Mouse (Mus musculus) kidney, embryonic 16.5 days (tissue): ENCODE measurements at regions not wholly inside any gene's neighbourhood (a gene's known extent, or its start where the extent isn't known, plus 50 kb on each side); places are given as distances from the start of the nearest gene placed in this dataset.

Source experiments
- ATAC-seq: fragments of 200-750 bp; cut with Nextera tagmentation; 2 replicates; pipeline ENCODE4 v1.8.0; 2017; ENCODE audit warnings: moderate TSS enrichment; ENCODE audit not compliant: low FRiP score, low TSS enrichment
- H3K27ac ChIP-seq: fragments of 300-500 bp; sonication (generic); 2 replicates; pipeline ENCODE4 v1.5.1; 2014; ENCODE audit warnings: low read length
- H3K27me3 ChIP-seq: fragments of 300-500 bp; sonication (generic); 2 replicates; pipeline ENCODE4 v1.6.1; 2014; ENCODE audit warnings: low read length, control low read depth, mixed read lengths; ENCODE audit not compliant: insufficient read depth
- H3K36me3 ChIP-seq: fragments of 300-500 bp; sonication (generic); 2 replicates; pipeline ENCODE4 v1.6.1; 2014; ENCODE audit warnings: low read length, control low read depth, mixed read lengths; ENCODE audit not compliant: insufficient read depth
- H3K4me1 ChIP-seq: fragments of 300-500 bp; sonication (generic); 2 replicates; pipeline ENCODE4 v1.6.1; 2014; ENCODE audit warnings: low read length, control low read depth, mixed read lengths; ENCODE audit not compliant: insufficient read depth
- H3K4me2 ChIP-seq: fragments of 300-500 bp; sonication (generic); replicated peaks from 2 replicates; pipeline ENCODE4 v1.6.1; 2014; ENCODE audit warnings: low read depth, low read length
- H3K4me3 ChIP-seq: fragments of 300-500 bp; sonication (generic); 2 replicates; pipeline ENCODE4 v1.5.1; 2014; ENCODE audit warnings: mild to moderate bottlenecking, low read length
- H3K9ac ChIP-seq: fragments of 300-500 bp; sonication (generic); replicated peaks from 2 replicates; pipeline ENCODE4 v1.6.1; 2014; ENCODE audit warnings: low read length
- H3K9me3 ChIP-seq: fragments of 300-500 bp; sonication (generic); 2 replicates; pipeline ENCODE4 v1.6.1; 2016; ENCODE audit warnings: low read length, control low read depth
- WGBS: fragments of 180-500 bp; shearing (Covaris S2); extraction: QIAGEN DNeasy Blood & Tissue Kit; methylation state at CpG from one replicate; pipeline ENCODE4 v1.1.7; 2014; 5-methylcytosine and 5-hydroxymethylcytosine counted together

- no peak overlapping the region for H3K4me3 ChIP-seq
- no peaks in the 10 kb centered on the region for H3K4me1 ChIP-seq
- no peaks in the 10 kb centered on the region for H3K9me3 ChIP-seq
- H3K36me3 ChIP-seq: no peaks in the 10 kb centered on the region
- H3K27me3 ChIP-seq: no peaks in the 10 kb centered on the region
- H3K27ac ChIP-seq: no peak overlapping the region
- no peak overlapping the region for H3K9ac ChIP-seq
- 76% methylated on average over 4 of the region's 4 CpGs for WGBS
- no peak overlapping the region for H3K4me2 ChIP-seq
- ATAC-seq: no peak
Observed at GRCm38 (mm10) chr10:113874419-113875161, 927.5 kb downstream of the Trhde start.

- H3K27me3 ChIP-seq: no peaks in the 10 kb centered on the region
- H3K4me3 ChIP-seq: no peak overlapping the region
- no peaks in the 10 kb centered on the region for H3K9me3 ChIP-seq
- ATAC-seq: no peak
- 81% methylated on average over 1 of the region's 1 CpGs for WGBS
- no peak overlapping the region for H3K27ac ChIP-seq
- H3K36me3 ChIP-seq: no peaks in the 10 kb centered on the region
- no peaks in the 10 kb centered on the region for H3K4me1 ChIP-seq
- H3K9ac ChIP-seq: no peak overlapping the region
- H3K4me2 ChIP-seq: no peak overlapping the region
Observed at GRCm38 (mm10) chr10:113824596-113824995, 895.8 kb upstream of the Atxn7l3b start.
